Mouse (Mus musculus) CH12.LX (cell line): ENCODE results near the gene 1110017D15Rik. TPM values are rescaled to one million over a fixed set of nuclear protein-coding genes. Genes with fewer than 3 reads are reported as not detected.

Experiments
- DNase-seq: peaks from one replicate; pipeline ENCODE4 v3.0.0-alpha.2; 2013; ENCODE audit errors: extremely low read depth
- H3K27ac ChIP-seq: 2 replicates; pipeline ENCODE4 v1.5.1; 2012; ENCODE audit warnings: low read depth, mild to moderate bottlenecking, control low read depth, moderate library complexity; ENCODE audit not compliant: insufficient read depth
- H3K27me3 ChIP-seq: replicated peaks from 2 replicates; pipeline ENCODE3; 2012; ENCODE audit warnings: inconsistent platforms
- H3K36me3 ChIP-seq, 2 experiments: replicated peaks in 1 of 2; 2 replicates each; pipeline versions ENCODE3 to v1.6.1; 2012; ENCODE audit warnings: inconsistent platforms in 1 of 2, low read length in 1 of 2, mild to moderate bottlenecking in 1 of 2, mixed read lengths in 1 of 2, moderate library complexity in 1 of 2; ENCODE audit not compliant: control insufficient read depth in 1 of 2, insufficient read depth in 1 of 2
- H3K4me1 ChIP-seq, 2 experiments: 2 replicates each; pipeline ENCODE4 v1.6.1; 2012; ENCODE audit warnings: inconsistent platforms in 1 of 2, moderate library complexity in 1 of 2; ENCODE audit not compliant: insufficient read depth in 2 of 2, control insufficient read depth in 1 of 2
- H3K4me2 ChIP-seq: 2 replicates; pipeline ENCODE4 v1.6.1; 2012; ENCODE audit warnings: low read depth, mild to moderate bottlenecking, control low read depth; ENCODE audit not compliant: poor library complexity, insufficient read depth, severe bottlenecking
- H3K4me3 ChIP-seq, 3 experiments: fragments of 150-350 bp in 1 of 3; sonication (generic) in 1 of 3; replicated peaks in 1 of 3; 2 replicates each; pipeline versions ENCODE3 to v1.5.1; 2011 to 2012; ENCODE audit warnings: low read depth in 2 of 3, low read length in 2 of 3, mild to moderate bottlenecking in 2 of 3, moderate library complexity in 2 of 3, control low read depth in 1 of 3, improper control_type of control experiment in 1 of 3, inconsistent platforms in 1 of 3, mixed read lengths in 1 of 3; ENCODE audit not compliant: poor library complexity in 1 of 3
- H3K79me2 ChIP-seq: replicated peaks from 2 replicates; pipeline ENCODE4 v1.6.1; 2012; ENCODE audit warnings: mild to moderate bottlenecking, moderate library complexity; ENCODE audit not compliant: control insufficient read depth, poor library complexity, insufficient read depth, severe bottlenecking; ENCODE audit errors: extremely low read depth
- H3K9ac ChIP-seq: 2 replicates; pipeline ENCODE4 v1.6.1; 2012; ENCODE audit warnings: low read depth, mild to moderate bottlenecking, control low read depth, moderate library complexity; ENCODE audit not compliant: insufficient read depth
- H3K9me3 ChIP-seq: replicated peaks from 2 replicates; pipeline ENCODE3; 2012; ENCODE audit warnings: low read length, inconsistent platforms, mixed read lengths
- CHD2 ChIP-seq: IDR thresholded peaks from 2 replicates; pipeline ENCODE4 v1.6.1; 2011; ENCODE audit warnings: low read length, improper control_type of control experiment
- CTCF ChIP-seq, 2 experiments: IDR thresholded peaks in 1 of 2; conservative IDR thresholded peaks in 1 of 2; 2 replicates each; pipeline ENCODE4 v1.5.1; 2011 to 2012; ENCODE audit warnings: low read depth in 2 of 2, low read length in 2 of 2, improper control_type of control experiment in 1 of 2, inconsistent platforms in 1 of 2, mild to moderate bottlenecking in 1 of 2, moderate library complexity in 1 of 2
- E2F4 ChIP-seq: IDR thresholded peaks from 2 replicates; pipeline ENCODE4 v1.6.1; 2011; ENCODE audit warnings: low read depth, low read length, improper control_type of control experiment; ENCODE audit not compliant: insufficient replicate concordance
- ELF1 ChIP-seq: IDR thresholded peaks from 2 replicates; pipeline ENCODE4 v1.6.1; 2014; ENCODE audit warnings: low read depth, mild to moderate bottlenecking, inconsistent platforms, low read length, improper control_type of control experiment
- EP300 ChIP-seq: IDR thresholded peaks from 2 replicates; pipeline ENCODE4 v1.6.1; 2011; ENCODE audit warnings: low read length, improper control_type of control experiment
- HCFC1 ChIP-seq: IDR thresholded peaks from 2 replicates; pipeline ENCODE4 v1.6.1; 2012; ENCODE audit warnings: low read depth, mild to moderate bottlenecking, inconsistent platforms, low read length, improper control_type of control experiment
- IRF4 ChIP-seq: IDR thresholded peaks from 2 replicates; pipeline ENCODE4 v1.6.1; 2014; ENCODE audit warnings: low read depth, mild to moderate bottlenecking, inconsistent platforms, low read length, improper control_type of control experiment
- JUN ChIP-seq: IDR thresholded peaks from 2 replicates; pipeline ENCODE4 v1.6.1; 2011; ENCODE audit warnings: low read depth, mild to moderate bottlenecking, low read length, improper control_type of control experiment, moderate library complexity; ENCODE audit not compliant: insufficient read depth
- JUND ChIP-seq: conservative IDR thresholded peaks from 2 replicates; pipeline ENCODE4 v1.6.1; 2011; ENCODE audit warnings: low read depth, low read length, improper control_type of control experiment
- MAFK ChIP-seq: IDR thresholded peaks from 2 replicates; pipeline ENCODE4 v1.6.1; 2011; ENCODE audit warnings: low read length, improper control_type of control experiment; ENCODE audit not compliant: insufficient replicate concordance
- MAX ChIP-seq: IDR thresholded peaks from 2 replicates; pipeline ENCODE4 v1.6.1; 2011; ENCODE audit warnings: low read length, improper control_type of control experiment
- MEF2A ChIP-seq: IDR thresholded peaks from 2 replicates; pipeline ENCODE4 v1.6.1; 2014; ENCODE audit warnings: low read depth, mild to moderate bottlenecking, inconsistent platforms, low read length, improper control_type of control experiment, borderline replicate concordance
- NRF1 ChIP-seq: IDR thresholded peaks from 2 replicates; pipeline ENCODE4 v1.6.1; 2014; ENCODE audit warnings: low read depth, mild to moderate bottlenecking, inconsistent platforms, low read length, improper control_type of control experiment, moderate library complexity
- PAX5 ChIP-seq: IDR thresholded peaks from 2 replicates; pipeline ENCODE4 v1.6.1; 2012; ENCODE audit warnings: low read length, inconsistent platforms, mixed read lengths
- POLR2A ChIP-seq: IDR thresholded peaks from 2 replicates; pipeline ENCODE4 v1.6.1; 2011; ENCODE audit warnings: low read depth, mild to moderate bottlenecking, improper control_type of control experiment, low read length
- POLR2AphosphoS2 ChIP-seq: IDR thresholded peaks from 2 replicates; pipeline ENCODE4 v1.6.1; 2011; ENCODE audit warnings: low read depth, low read length, improper control_type of control experiment
- RAD21 ChIP-seq: IDR thresholded peaks from 2 replicates; pipeline ENCODE4 v1.6.1; 2011; ENCODE audit warnings: low read depth, mild to moderate bottlenecking, low read length, improper control_type of control experiment, moderate library complexity
- SIN3A ChIP-seq: IDR thresholded peaks from 2 replicates; pipeline ENCODE4 v1.6.1; 2012; ENCODE audit warnings: low read length, improper control_type of control experiment, inconsistent platforms
- SMC3 ChIP-seq: IDR thresholded peaks from 2 replicates; pipeline ENCODE4 v1.6.1; 2011; ENCODE audit warnings: low read depth, low read length, improper control_type of control experiment
- UBTF ChIP-seq: IDR thresholded peaks from 2 replicates; pipeline ENCODE4 v1.6.1; 2012; ENCODE audit warnings: low read depth, mild to moderate bottlenecking, inconsistent platforms, low read length, improper control_type of control experiment, moderate library complexity
- USF2 ChIP-seq: conservative IDR thresholded peaks from 2 replicates; pipeline ENCODE4 v1.6.1; 2011; ENCODE audit warnings: low read depth, low read length, improper control_type of control experiment
- ZMIZ1 ChIP-seq: IDR thresholded peaks from 2 replicates; pipeline ENCODE4 v1.6.1; 2012; ENCODE audit warnings: low read depth, mild to moderate bottlenecking, inconsistent platforms, low read length, improper control_type of control experiment
- ZNF384 ChIP-seq: IDR thresholded peaks from 2 replicates; pipeline ENCODE4 v1.6.1; 2012; ENCODE audit warnings: low read depth, low read length, improper control_type of control experiment, inconsistent platforms
- dilution Hi-C: fragments of 300-500 bp; cut with MboI; formaldehyde crosslinking; loops from 2 replicates; pipeline ENCODE4 v1.14.3; 2020; ENCODE audit warnings: low sequenced_read_pairs; ENCODE audit not compliant: extremely low pct_unique_long_range_greater_than_20kb, extremely low pct_ligation_motif_present
- in situ Hi-C: fragments of 300-500 bp; cut with MboI; formaldehyde crosslinking; loops from 3 replicates; pipeline ENCODE4 v1.14.3; 2019; ENCODE audit warnings: low sequenced_read_pairs, low pct_ligation_motif_present, low pct_unique_long_range_greater_than_20kb, mixed read lengths
- polyA plus RNA-seq: library from polyadenylated mRNA; unstranded; fragments of >175 nt; gene quantifications from 2 replicates; pipeline ENCODE4 v1.2.1, GENCODE M21; 2012; ENCODE audit warnings: low read depth; ENCODE audit not compliant: insufficient read length
- total RNA-seq, 2 experiments: library from RNA; depleted of rRNA; stranded (reverse); fragments of 300-350 nt in 1 of 2; fragments of >200 nt in 1 of 2; gene quantifications; 2 replicates each; pipeline ENCODE4 v1.2.3; 2012 to 2014

Gene 1110017D15Rik
- total RNA-seq (2012; rRNA removed) (not detected in 2 replicates), total RNA-seq (2014; rRNA removed) (not detected in 2 replicates), polyA plus RNA-seq (not detected in 2 replicates)

GRCm38 (mm10) chr4:41517233-41517632 lies at the start of gene 1110017D15Rik:
TSS of gene 1110017D15Rik (minus strand) at chr4:41517333.
- dilution Hi-C loops = no loop called here

GRCm38 (mm10) chr4:41566123-41566522 lies 49.0 kb upstream of the 1110017D15Rik start:
- in situ Hi-C loops = no loop called here

More at GRCm38 (mm10) chr4:41517233-41517632, at the start of gene 1110017D15Rik:
- H3K4me1 ChIP-seq = 0 out of 4 replicates have a peak, but pooled peaks cover 0 to 4% of the 10 kb centered on the region in 2 experiments
- in situ Hi-C loops = no loop called here
- no peaks in the 10 kb centered on the region for H3K36me3 ChIP-seq
- no peak for TF ChIP-seq CHD2
- no peak for TF ChIP-seq SIN3A
- no peak for TF ChIP-seq E2F4
- TF ChIP-seq POLR2AphosphoS2 = no peak
- TF ChIP-seq IRF4 = no peak
- TF ChIP-seq CTCF (conservative IDR thresholded peaks at IDR 0.05 in 1 of 2, IDR thresholded peaks at IDR 0.05 in 1 of 2; ENCODE audit: low read depth in 2 of 2, low read length in 2 of 2) = no peak
- no peak for TF ChIP-seq ELF1
- no peak for TF ChIP-seq MEF2A
- TF ChIP-seq JUN = no peak
- no peak for TF ChIP-seq USF2
- no peak for TF ChIP-seq ZNF384
- peaks cover 32% of the 10 kb centered on the region for H3K27me3 ChIP-seq
- no peak within 1 kb of the TSS for H3K4me3 ChIP-seq
- DNase-seq = no peak
- H3K79me2 ChIP-seq = no peaks in the 10 kb centered on the region
- no peaks in the 10 kb centered on the region for H3K9me3 ChIP-seq
- no peak within 1 kb of the TSS for H3K9ac ChIP-seq
- no peak within 1 kb of the TSS for H3K4me2 ChIP-seq
- H3K27ac ChIP-seq = no peak within 1 kb of the TSS

More at GRCm38 (mm10) chr4:41566123-41566522, 49.0 kb upstream of the 1110017D15Rik start:
- Histone ChIP-seq H3K9me3 (no peaks in the 10 kb centered on the region), H3K27me3 (peaks cover 31% of the 10 kb centered on the region), H3K79me2 (no peaks in the 10 kb centered on the region)
- dilution Hi-C loops = no loop called here
- TF ChIP-seq UBTF (no peak), SMC3 (no peak), MAX (no peak), CHD2 (no peak), IRF4 (no peak), ZMIZ1 (no peak), EP300 (no peak), ELF1 (no peak), E2F4 (no peak), RAD21 (no peak), JUND (no peak), MAFK (no peak), POLR2A (no peak), HCFC1 (no peak), POLR2AphosphoS2 (no peak), NRF1 (no peak), PAX5 (no peak), CTCF (conservative IDR thresholded peaks at IDR 0.05 in 1 of 2, IDR thresholded peaks at IDR 0.05 in 1 of 2; ENCODE audit: low read depth in 2 of 2, low read length in 2 of 2) (no peak)
- TF ChIP-seq, all 38 proteins: peak for 0
- H3K27ac ChIP-seq = no peak overlapping the region
- H3K9ac ChIP-seq = no peak overlapping the region
- peak; percentile 5 for DNase-seq
- peaks cover 22 to 38% of the 10 kb centered on the region in 2 experiments for H3K4me1 ChIP-seq
- no peaks in the 10 kb centered on the region for H3K36me3 ChIP-seq
- H3K4me2 ChIP-seq = no peak overlapping the region
- no peak overlapping the region for H3K4me3 ChIP-seq
